Mouse (Mus musculus) cortical plate, adult 2 months (tissue): ENCODE measurements around the gene P3h1.

Experiments
- CTCF ChIP-seq: fragments of 200-500 bp; IDR thresholded peaks from 2 replicates; pipeline ENCODE4 v1.5.1; 2011; ENCODE audit warnings: mild to moderate bottlenecking, control low read depth, low read length; ENCODE audit not compliant: insufficient read depth; ENCODE audit errors: extremely low read depth
- POLR2A ChIP-seq: fragments of 200-500 bp; IDR thresholded peaks from 2 replicates; pipeline ENCODE4 v1.6.1; 2011; ENCODE audit warnings: mild to moderate bottlenecking, low read length, control low read depth; ENCODE audit not compliant: insufficient read depth; ENCODE audit errors: extremely low read depth

DNA sequence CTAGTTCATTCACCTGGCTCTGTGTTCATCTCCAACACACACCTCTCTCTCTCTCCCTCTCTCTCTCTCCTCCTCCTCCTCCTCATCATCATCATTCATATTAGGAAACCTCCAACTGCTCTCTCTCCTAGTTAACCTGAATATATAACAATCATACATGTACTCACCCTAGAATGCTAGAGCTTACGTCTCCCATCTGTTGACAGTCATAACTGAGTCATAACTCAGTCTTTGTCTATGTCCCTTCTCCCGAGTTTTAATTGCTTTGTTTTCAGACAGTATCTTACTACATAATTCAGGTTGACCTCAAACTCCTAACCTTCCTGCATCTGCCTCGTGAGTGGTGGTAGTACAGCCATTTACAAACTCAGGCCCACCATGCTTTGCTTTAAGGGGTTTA is 41.4 kb upstream of the P3h1 start:
- TF ChIP-seq CTCF (no peak), POLR2A (no peak)
